Mouse (Mus musculus) liver, embryonic 13.5 days (tissue): ENCODE measurements at regions not wholly inside any gene's neighbourhood (a gene's known extent, or its start where the extent isn't known, plus 50 kb on each side); places are given as distances from the start of the nearest gene placed in this dataset.

Experiments used
- ATAC-seq: fragments of 200-750 bp; cut with Nextera tagmentation; 2 replicates; pipeline ENCODE4 v1.8.0; 2017; ENCODE audit warnings: low read depth, mild to moderate bottlenecking, moderate number of reproducible peaks, moderate library complexity
- DNase-seq: peaks from one replicate; pipeline ENCODE4 v3.0.0; 2022
- H3K27ac ChIP-seq: fragments of 300-500 bp; sonication (generic); 2 replicates; pipeline ENCODE4 v1.5.1; 2015; ENCODE audit warnings: moderate library complexity, mild to moderate bottlenecking, inconsistent platforms
- H3K27me3 ChIP-seq: fragments of 300-500 bp; sonication (generic); 2 replicates; pipeline ENCODE4 v1.6.1; 2015; ENCODE audit warnings: mild to moderate bottlenecking, inconsistent platforms
- H3K36me3 ChIP-seq: fragments of 300-500 bp; sonication (generic); 2 replicates; pipeline ENCODE4 v1.6.1; 2015; ENCODE audit warnings: mild to moderate bottlenecking, inconsistent platforms
- H3K4me1 ChIP-seq: fragments of 300-500 bp; sonication (generic); replicated peaks from 2 replicates; pipeline ENCODE4 v1.6.1; 2015; ENCODE audit warnings: inconsistent platforms
- H3K4me2 ChIP-seq: fragments of 300-500 bp; sonication (generic); 2 replicates; pipeline ENCODE4 v1.6.1; 2015; ENCODE audit warnings: inconsistent platforms, mild to moderate bottlenecking, moderate library complexity
- H3K4me3 ChIP-seq: fragments of 300-500 bp; sonication (generic); replicated peaks from 2 replicates; pipeline ENCODE4 v1.5.1; 2015; ENCODE audit warnings: mild to moderate bottlenecking, inconsistent platforms
- H3K9ac ChIP-seq: fragments of 300-500 bp; sonication (generic); 2 replicates; pipeline ENCODE4 v1.6.1; 2015; ENCODE audit warnings: mild to moderate bottlenecking, inconsistent platforms
- H3K9me3 ChIP-seq: fragments of 300-500 bp; sonication (generic); replicated peaks from 2 replicates; pipeline ENCODE4 v1.6.1; 2016; ENCODE audit warnings: inconsistent platforms
- WGBS: fragments of 180-500 bp; shearing (Covaris S2); methylation state at CpG from one replicate; pipeline ENCODE4 v1.1.7; 2015; ENCODE audit not compliant: insufficient replicate concordance; 5-methylcytosine and 5-hydroxymethylcytosine counted together

GRCm38 (mm10) chr16:71952879-71953406 lies 355.2 kb upstream of the Robo1 start:
- Histone ChIP-seq H3K4me2 (no peak overlapping the region), H3K27me3 (no peaks in the 10 kb centered on the region), H3K27ac (no peak overlapping the region), H3K4me1 (no peaks in the 10 kb centered on the region), H3K36me3 (no peaks in the 10 kb centered on the region), H3K4me3 (no peak overlapping the region), H3K9ac (no peak overlapping the region), H3K9me3 (no peaks in the 10 kb centered on the region)
- DNase-seq = no peak
- ATAC-seq = no peak
- 49% methylated on average over 2 of the region's 2 CpGs for WGBS

GRCm38 (mm10) chr16:71963579-71963978 lies 344.5 kb upstream of the Robo1 start:
- Histone ChIP-seq H3K9ac (no peak overlapping the region), H3K4me2 (no peak overlapping the region), H3K9me3 (no peaks in the 10 kb centered on the region), H3K27me3 (no peaks in the 10 kb centered on the region), H3K4me3 (no peak overlapping the region), H3K27ac (no peak overlapping the region), H3K36me3 (no peaks in the 10 kb centered on the region), H3K4me1 (no peaks in the 10 kb centered on the region)
- DNase-seq (no peak), ATAC-seq (no peak)

GRCm38 (mm10) chr16:71973811-71974210 lies 334.3 kb upstream of the Robo1 start:
- Histone ChIP-seq H3K27me3 (no peaks in the 10 kb centered on the region), H3K4me3 (no peak overlapping the region), H3K4me2 (no peak overlapping the region), H3K9ac (no peak overlapping the region), H3K4me1 (no peaks in the 10 kb centered on the region), H3K9me3 (no peaks in the 10 kb centered on the region), H3K36me3 (no peaks in the 10 kb centered on the region), H3K27ac (no peak overlapping the region)
- no peak for DNase-seq
- WGBS = 53% methylated on average over 2 of the region's 2 CpGs
- no peak for ATAC-seq

GRCm38 (mm10) chr16:71997634-71998278 lies 310.4 kb upstream of the Robo1 start:
- Histone ChIP-seq H3K27ac (no peak overlapping the region), H3K36me3 (no peaks in the 10 kb centered on the region), H3K9me3 (no peaks in the 10 kb centered on the region), H3K27me3 (no peaks in the 10 kb centered on the region), H3K4me2 (no peak overlapping the region), H3K4me1 (no peaks in the 10 kb centered on the region), H3K9ac (no peak overlapping the region), H3K4me3 (no peak overlapping the region)
- no peak for ATAC-seq
- no peak for DNase-seq
- 78% methylated on average over 3 of the region's 3 CpGs for WGBS

GRCm38 (mm10) chr16:72027404-72028215 lies 280.5 kb upstream of the Robo1 start:
- DNase-seq (no peak), ATAC-seq (no peak)
- Histone ChIP-seq H3K27me3 (peaks cover 24% of the 10 kb centered on the region), H3K36me3 (no peaks in the 10 kb centered on the region), H3K4me2 (peak overlapping the region; percentile 2; the same call in 1 of the 2 replicates), H3K27ac (no peak overlapping the region), H3K4me1 (no peaks in the 10 kb centered on the region), H3K4me3 (no peak overlapping the region), H3K9ac (no peak overlapping the region), H3K9me3 (no peaks in the 10 kb centered on the region)
- 6% methylated on average over 27 of the region's 27 CpGs for WGBS

GRCm38 (mm10) chr16:72028216-72028610 lies 279.9 kb upstream of the Robo1 start:
- Histone ChIP-seq H3K4me3 (no peak overlapping the region), H3K27me3 (peaks cover 24% of the 10 kb centered on the region), H3K4me2 (peak overlapping the region; percentile 2; the same call in 1 of the 2 replicates), H3K27ac (no peak overlapping the region), H3K9me3 (no peaks in the 10 kb centered on the region), H3K9ac (no peak overlapping the region), H3K4me1 (no peaks in the 10 kb centered on the region), H3K36me3 (no peaks in the 10 kb centered on the region)
- DNase-seq (no peak), ATAC-seq (no peak)
- 10% methylated on average over 6 of the region's 6 CpGs for WGBS

- H3K36me3 ChIP-seq = no peaks in the 10 kb centered on the region
- 2% methylated on average over 18 of the region's 18 CpGs for WGBS
- H3K9me3 ChIP-seq = no peaks in the 10 kb centered on the region
- no peak overlapping the region for H3K4me3 ChIP-seq
- ATAC-seq = no peak
- H3K4me2 ChIP-seq = 0 out of 2 replicates have a peak overlapping the region, but pooled peaks have one; percentile 17
- H3K27ac ChIP-seq = no peak overlapping the region
- DNase-seq = no peak
- H3K9ac ChIP-seq = no peak overlapping the region
- peaks cover 24% of the 10 kb centered on the region for H3K27me3 ChIP-seq
- H3K4me1 ChIP-seq = no peaks in the 10 kb centered on the region
Measured at GRCm38 (mm10) chr16:72028798-72029197, 279.3 kb upstream of the Robo1 start.

- WGBS = 5% methylated on average over 4 of the region's 4 CpGs
- 0 out of 2 replicates have a peak overlapping the region, but pooled peaks have one; percentile 17 for H3K4me2 ChIP-seq
- H3K9ac ChIP-seq = no peak overlapping the region
- no peak overlapping the region for H3K27ac ChIP-seq
- ATAC-seq (no peak), DNase-seq (no peak)
- no peak overlapping the region for H3K4me3 ChIP-seq
- no peaks in the 10 kb centered on the region for H3K9me3 ChIP-seq
- no peaks in the 10 kb centered on the region for H3K4me1 ChIP-seq
- H3K27me3 ChIP-seq = peaks cover 24% of the 10 kb centered on the region
- H3K36me3 ChIP-seq = no peaks in the 10 kb centered on the region
Measured at GRCm38 (mm10) chr16:72029273-72029672, 278.8 kb upstream of the Robo1 start.

GRCm38 (mm10) chr16:72068254-72068653 lies 239.9 kb upstream of the Robo1 start:
- Histone ChIP-seq H3K9me3 (no peaks in the 10 kb centered on the region), H3K36me3 (no peaks in the 10 kb centered on the region), H3K27ac (no peak overlapping the region), H3K27me3 (no peaks in the 10 kb centered on the region), H3K4me3 (no peak overlapping the region), H3K4me2 (no peak overlapping the region), H3K4me1 (no peaks in the 10 kb centered on the region), H3K9ac (no peak overlapping the region)
- ATAC-seq = no peak
- 56% methylated on average over 1 of the region's 1 CpGs for WGBS
- no peak for DNase-seq

GRCm38 (mm10) chr16:72069581-72069980 lies 238.5 kb upstream of the Robo1 start:
- Histone ChIP-seq H3K9me3 (no peaks in the 10 kb centered on the region), H3K4me2 (no peak overlapping the region), H3K9ac (no peak overlapping the region), H3K36me3 (no peaks in the 10 kb centered on the region), H3K4me1 (no peaks in the 10 kb centered on the region), H3K27ac (no peak overlapping the region), H3K4me3 (no peak overlapping the region), H3K27me3 (no peaks in the 10 kb centered on the region)
- 35% methylated on average over 2 of the region's 2 CpGs for WGBS
- DNase-seq = no peak
- no peak for ATAC-seq

GRCm38 (mm10) chr16:72071756-72072471 lies 236.2 kb upstream of the Robo1 start:
- H3K4me2 ChIP-seq = no peak overlapping the region
- WGBS = 74% methylated on average over 2 of the region's 2 CpGs
- DNase-seq = no peak

More at GRCm38 (mm10) chr16:72071756-72072471, 236.2 kb upstream of the Robo1 start:
- Histone ChIP-seq H3K9ac (no peak overlapping the region), H3K4me1 (no peaks in the 10 kb centered on the region), H3K27me3 (no peaks in the 10 kb centered on the region), H3K36me3 (no peaks in the 10 kb centered on the region), H3K4me3 (no peak overlapping the region), H3K27ac (no peak overlapping the region), H3K9me3 (no peaks in the 10 kb centered on the region)
- no peak for ATAC-seq
